Mouse (Mus musculus) cerebellum, postnatal 4 days (tissue): ENCODE measurements at regions not wholly inside any gene's neighbourhood (a gene's known extent, or its start where the extent isn't known, plus 50 kb on each side); places are given as distances from the start of the nearest gene placed in this dataset.

Experiments
- DNase-seq, 2 experiments: peaks; one replicate each; pipeline ENCODE4 v3.0.0; 2022; ENCODE audit warnings: low spot score in 2 of 2, mixed read lengths in 1 of 2

DNA sequence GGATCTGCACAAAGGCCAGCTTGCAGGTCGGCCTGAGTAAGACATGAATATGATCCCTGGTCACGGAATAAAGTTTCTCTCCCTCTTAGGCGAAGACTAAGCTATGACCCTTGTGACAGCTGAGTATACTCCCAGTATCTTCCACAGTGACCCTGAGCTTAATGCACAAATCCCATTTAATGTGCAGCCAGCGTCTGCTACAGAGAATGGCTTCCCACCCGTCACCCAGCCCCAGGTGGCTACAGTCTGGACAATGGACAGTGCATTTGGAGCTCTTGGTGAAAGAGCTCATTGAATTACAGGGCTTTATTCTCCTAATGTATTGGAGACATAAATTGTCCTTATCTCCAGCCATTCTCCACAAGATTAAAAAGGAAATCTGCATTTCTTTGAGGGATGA is 454.3 kb upstream of the Fam19a5 start:
- DNase-seq: no peak

DNA sequence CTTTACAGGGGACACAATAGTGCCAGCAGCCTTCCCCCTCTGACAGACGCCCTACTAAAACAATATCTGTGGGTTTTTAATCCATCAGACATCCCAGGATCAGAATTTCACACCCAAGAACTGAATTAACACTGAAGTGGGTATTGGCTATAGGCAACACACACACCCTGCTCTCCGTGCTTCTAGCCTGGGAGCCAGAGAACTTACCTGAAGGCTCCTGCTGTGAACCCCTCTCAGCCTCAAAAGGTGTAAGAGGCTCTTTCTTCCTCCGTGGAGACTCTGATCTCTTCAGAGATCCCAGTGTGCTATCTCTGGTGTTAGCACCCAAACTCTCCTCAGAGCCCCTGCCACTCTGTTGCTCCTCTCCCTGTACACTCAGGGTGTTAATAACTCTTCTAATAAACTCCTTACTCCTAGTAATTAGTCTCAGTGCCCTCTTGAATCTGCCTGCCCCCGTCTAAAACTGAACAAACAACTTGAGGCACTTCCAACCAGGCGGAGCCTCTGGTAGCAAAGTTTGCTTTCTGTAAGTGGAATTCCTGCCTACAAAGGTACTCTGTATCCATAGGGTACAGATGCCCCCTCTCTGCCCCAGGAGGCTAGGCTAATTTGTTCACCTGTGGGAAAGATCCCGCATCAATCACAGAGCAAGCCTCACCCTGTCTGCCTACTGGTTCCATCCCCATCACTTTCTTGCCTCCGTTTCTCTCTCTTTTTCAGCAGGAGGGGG is 452.9 kb upstream of the Fam19a5 start:
- no peak for DNase-seq

DNA sequence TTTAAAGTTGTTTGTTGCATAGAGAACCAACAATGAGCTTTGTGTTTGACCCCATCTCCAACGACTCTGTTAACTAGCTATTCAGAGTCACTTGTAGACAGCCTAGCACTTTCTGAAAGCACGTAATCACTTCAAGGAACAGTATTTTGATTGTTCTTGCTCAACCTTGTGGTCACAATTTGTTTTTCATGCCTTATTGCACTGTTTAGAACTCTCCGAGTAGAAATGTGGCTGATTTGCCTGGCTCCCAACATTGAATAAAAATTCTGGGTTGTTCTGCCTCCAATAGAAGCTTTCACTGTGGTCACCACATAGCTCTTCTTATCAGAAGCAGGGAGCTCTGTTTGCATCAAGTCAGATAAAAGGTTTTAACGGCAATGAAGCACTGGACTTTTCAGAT is 446.9 kb upstream of the Fam19a5 start:
- DNase-seq: no peak

DNA sequence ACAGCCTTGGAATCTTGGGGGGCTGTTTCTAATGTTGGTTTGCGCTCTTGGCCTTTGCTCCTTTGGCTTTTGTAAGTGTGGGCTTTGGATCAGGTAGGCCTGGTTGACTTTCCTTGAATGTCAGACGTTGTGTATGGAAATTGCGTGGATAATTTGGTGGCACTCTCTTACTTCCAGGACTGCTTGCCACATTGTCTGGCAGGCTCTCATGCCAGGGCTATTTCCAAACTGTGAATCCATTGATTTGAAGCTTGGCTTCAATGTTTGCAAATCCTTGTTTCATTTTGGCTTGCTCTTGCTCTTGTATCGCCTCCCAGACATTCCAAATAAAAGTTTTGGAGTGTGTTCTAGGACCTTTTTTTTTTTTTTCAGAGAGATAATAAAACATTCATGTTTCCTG is 443.0 kb upstream of the Fam19a5 start:
- DNase-seq: no peak

DNA sequence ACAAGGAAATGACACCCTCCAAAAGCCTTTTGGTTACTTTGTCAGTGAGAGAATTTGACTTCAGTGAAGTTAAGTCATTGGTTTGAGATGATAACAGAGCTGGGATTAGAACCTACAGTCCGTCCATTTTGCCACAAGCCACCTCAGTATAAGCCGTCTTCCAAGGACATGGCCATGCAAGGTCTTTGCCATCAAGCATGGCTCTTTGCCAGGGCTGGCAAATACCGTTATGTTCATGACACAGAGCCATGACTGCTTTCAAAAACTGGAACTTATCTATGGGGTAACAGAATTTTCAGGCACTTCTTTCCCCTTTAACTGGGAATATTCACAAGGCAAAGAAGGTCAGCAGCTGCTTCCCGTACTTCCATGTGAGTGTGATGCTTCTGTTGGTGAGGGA is 441.9 kb upstream of the Fam19a5 start:
- peak in 1 of 2 experiments; percentile 21 for DNase-seq

DNA sequence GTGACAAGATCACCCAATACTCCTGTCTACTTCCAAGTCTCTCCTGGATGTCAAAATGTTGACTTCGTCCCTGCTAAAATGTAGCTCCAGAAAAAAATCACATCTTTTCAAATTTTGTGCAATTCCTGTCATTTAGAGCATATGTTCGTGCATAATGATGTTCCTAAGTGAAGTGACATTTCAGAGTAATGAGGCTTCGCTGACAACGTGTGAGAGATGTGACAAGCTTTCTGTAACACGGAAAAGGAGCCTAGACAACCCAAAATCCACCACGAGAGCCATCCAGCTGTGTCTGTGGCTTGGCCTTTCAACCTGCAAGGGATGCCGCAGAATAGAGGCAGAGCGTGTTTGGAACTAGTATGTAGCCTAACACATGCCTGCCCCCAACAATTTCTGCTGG is 438.1 kb upstream of the Fam19a5 start:
- DNase-seq: no peak

DNA sequence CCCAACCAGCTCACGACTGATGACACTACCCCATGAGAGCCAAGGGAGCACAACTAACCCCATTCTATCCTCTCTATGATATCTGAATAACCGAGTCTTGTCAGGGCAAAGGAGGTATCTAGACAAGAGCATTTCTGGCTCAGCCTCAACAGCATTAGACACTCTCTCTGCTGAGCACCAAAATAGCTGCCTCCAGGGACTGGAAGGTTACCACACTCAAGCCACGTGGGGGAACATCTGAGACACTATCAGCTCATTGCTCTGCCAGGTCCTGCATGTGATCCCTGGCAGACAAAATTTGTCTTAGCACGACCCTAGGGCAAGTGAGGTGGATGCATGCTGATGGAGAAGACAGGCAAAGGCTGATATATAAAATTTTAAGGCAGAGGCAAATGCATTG is 436.4 kb upstream of the Fam19a5 start:
- DNase-seq: no peak

DNA sequence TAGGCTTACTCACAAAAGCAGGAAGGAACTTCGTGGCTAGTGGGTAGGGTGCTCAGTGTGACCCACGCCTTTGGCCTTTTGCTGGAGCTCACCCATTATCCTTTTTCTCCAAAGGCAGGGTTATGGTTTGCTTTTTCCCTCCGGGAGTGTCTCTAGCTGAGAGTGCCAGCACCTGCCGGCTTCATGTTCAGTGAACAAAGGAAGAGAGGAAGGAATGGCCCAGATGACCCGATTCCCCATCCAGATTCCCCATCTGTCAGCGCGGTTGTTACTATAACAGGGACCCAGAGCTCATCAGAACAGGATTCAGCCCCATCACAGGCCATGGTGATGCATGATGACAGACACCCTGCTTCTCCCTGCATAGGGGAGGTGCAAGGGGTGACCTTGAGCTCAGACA is 435.7 kb upstream of the Fam19a5 start:
- DNase-seq: no peak

DNA sequence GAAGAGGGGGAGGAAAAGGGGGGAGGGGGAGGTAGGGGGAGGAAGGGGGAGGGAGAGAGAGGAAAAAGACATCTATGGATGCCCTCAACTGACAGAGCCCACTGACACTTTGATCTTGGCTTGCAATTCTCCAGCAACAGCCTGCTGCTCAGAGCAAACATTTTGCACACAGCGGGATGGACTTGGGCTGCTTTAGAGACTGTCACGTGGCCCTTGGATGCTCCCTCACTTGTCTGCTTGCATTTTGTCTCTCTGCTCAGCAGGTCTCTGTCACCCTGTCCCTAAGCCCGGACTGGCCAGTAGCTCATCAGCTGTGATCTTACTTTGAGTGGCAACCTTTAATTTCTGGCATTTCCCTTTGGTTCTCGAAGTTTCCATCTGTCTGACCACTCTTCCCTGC is 421.4 kb upstream of the Fam19a5 start:
- no peak for DNase-seq

DNA sequence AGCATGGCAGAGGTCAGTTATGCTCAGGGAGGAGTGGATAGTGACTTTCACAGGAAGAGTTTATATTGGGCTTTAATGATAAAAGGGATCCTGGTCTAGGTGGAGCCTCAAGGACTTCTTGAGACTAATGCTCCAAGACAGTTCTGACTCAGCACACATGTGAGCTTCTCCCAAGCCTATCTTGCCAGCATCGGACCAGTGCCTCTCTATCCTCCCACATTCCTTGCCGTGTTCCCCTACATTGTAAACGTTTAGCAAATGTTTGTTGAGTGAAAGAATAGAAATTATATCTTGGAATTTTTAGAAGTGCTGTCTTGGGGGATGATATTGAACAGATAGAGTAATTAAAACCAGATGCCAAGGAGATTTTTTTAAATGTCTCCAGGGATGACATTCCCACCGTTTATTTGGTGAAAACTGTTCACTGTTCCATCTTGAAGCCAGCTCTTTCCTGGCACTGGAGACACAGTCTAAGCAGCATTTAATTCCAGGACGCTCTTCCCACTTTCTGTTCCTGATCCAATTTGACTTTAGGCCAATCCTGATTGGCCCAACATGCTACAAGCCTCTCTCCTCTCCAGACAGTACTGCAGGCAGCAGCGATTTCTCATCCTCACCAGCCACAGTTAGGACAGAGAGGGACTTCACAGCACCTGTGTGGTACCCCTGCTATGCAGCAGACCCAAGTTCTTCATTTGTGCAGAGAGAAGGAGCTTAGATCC is 418.5 kb upstream of the Fam19a5 start:
- DNase-seq: no peak

DNA sequence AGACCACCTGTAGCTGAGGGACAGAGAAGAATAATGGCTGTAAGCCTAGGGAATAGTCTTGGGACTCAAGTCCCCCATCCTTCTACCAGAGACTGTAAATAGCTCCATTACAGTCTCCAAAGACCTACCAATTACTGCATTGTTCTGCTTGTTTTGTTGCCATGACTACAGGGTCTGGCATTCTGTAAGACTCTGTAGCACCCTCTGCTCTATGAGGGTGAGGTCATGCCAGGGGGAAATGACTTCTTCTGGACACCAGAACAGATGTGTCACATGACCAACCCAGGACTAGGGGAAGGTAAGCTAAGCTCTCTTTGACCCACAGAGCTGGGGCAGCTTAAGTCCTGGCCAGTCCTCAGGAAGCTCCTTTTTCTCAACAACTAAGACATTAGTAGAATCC is 405.2 kb upstream of the Fam19a5 start:
- DNase-seq: no peak

DNA sequence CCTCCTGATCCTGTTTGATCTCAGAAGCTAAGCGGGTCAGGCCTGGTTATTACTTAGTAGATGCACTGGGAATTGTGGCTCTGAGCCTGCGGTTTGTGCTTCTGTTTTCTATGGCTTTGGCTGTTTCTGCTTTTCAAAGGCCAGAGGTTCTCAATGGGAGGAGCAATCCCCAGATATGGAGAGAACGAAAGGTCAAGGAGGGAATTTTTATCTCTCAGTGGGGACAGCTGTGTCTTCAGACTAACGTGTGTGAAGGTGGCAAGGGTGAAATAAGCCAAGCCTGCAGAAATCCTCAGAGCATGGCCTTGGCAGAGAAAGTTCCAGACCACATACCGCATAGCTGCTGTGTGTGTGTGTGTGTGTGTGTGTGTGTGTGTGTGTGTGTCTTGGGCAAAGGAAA is 375.0 kb upstream of the Fam19a5 start:
- DNase-seq: no peak

DNA sequence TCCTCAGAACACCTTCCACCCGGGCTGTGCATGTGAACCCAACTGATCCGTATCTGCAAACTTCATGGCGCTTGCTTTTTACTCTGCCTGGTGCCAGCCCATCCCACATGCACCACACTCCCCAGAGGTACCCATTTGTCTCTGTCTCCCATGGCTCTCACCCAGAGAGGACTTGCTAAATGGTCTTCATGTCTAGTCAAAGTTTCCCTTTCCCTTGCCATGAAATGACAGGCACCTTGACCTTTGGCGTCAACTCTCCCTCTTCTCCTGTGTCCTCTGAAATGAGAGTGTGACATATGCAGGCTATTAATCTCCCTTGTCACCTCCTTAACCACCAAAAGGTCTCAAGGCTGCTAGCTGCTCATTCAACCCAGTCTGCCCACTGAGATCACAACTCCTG is 373.2 kb upstream of the Fam19a5 start:
- no peak for DNase-seq

DNA sequence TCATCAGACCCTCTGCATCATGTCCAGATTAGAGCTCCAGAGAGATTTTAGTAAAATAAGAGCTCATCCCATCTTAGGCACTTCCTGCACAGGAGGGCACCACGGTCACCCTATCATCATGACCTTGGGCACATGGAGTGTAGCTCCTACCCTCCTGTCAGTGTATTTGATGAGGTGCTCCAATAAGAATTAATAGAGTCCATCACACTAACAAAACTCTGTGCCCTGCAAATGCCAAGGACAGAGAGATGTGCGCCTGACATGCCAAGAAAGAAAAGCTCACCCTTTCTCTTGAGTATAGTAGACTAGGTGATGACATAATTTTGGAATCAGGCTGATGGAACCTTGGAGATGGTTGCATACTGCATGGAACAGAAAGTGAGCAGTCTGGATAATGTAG is 371.0 kb upstream of the Fam19a5 start:
- DNase-seq: no peak

DNA sequence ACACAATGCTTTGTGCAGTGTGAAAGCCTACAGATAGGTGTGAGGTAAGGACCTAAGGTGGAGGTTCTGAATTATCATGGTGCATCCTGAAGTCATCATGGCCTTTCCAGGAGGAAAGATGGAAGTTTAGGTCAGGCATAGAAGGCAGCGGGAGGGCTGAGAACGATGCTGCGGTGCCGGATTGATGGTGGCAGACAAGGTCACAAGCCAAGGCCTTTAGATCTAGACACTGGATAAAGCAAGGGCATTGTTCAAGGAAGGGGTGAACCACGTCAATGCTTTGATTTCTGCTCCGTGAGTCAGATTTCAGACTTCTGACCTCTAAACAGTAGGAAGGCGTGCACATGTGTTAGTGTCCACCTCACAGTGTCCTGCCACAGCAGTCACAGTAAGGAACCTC is 365.5 kb upstream of the Fam19a5 start:
- no peak for DNase-seq

DNA sequence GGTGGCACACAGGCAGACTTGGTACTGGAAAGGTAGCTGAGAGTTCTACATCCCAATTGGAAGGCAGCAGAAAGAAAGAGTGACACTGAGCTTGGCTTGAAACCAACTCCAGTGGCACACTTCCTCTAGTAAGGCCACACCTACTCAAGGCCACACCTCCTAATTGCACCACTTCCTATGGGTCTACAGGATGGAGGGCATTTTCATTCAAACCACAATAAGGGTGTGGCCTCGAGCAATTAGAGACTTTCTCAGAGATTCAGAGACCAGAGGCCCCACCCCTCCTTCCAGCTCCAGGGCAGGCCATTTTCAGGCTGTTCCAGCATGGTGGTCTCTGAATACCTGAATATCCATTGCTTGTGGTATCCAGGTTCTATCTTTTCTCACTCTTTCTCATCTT is 363.3 kb upstream of the Fam19a5 start:
- DNase-seq: no peak

DNA sequence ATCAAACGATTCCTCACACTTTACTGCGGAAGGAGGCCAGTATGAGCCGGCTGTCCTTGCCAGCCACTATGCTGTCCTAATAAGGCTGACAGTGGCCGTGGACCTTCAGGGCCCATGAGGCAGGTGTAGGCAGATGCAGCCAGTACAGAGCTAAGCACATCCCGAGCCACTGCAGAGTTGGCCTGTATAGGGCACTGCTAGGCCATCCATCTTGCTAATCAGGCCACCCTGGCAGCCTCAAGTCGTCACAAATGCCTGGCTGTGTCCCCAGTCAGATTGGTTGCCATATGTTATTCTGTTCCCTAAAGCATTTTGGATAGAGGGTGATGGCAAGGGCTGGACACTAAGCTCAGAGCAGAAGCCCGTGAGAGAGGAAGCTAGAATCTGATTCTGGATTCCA is 359.9 kb upstream of the Fam19a5 start:
- DNase-seq: peak in 1 of 2 experiments; percentile 32

DNA sequence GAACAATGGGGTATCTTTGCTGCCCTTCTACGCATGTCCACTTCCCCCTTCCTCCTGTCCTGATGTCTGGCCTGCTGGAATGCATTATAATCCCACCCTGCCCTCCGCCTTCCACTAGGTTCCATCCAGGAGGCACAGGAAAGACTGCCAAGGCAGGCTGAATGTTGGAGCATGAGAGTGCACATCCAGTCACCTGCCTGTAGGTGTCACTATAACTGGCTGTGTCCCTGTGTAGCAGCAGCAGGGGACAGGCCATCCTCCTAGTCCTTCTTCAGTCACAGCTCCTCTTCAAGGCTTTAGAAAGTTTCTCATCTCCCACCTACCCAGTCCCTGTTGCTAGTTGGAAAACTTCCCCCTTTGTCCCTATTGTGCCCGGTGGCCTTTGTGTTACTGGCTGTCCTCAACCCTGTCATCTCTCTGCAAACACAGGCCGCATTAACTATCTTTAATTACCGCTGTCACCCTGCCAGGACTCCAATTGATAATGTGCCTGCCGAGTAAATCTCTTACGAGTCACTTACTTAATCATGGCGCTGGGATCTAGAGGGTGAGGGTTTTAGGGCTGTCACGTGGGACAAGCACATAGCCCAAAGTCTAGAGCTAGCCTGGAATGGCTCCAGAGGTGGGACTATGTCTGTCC is 355.2 kb upstream of the Fam19a5 start:
- no peak for DNase-seq

DNA sequence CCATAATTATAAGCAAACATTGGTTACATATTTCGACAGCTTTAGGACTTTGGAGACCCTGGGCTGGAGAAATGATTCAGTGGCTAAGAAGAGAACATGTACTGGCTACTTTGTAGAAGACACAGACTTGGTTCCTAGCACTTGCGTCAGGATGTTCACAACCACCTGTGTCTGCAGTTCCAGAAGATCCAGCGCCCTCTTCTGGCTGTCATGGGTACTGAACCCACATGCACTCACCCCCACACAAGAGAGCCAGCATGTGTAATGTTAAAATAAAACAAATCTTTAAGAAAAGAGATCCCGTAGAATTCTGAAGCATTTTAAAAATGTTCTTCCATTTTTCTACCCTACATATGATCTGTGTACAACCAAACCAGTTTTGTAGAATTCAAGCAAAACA is 352.2 kb upstream of the Fam19a5 start:
- peak in 1 of 2 experiments; percentile 6 for DNase-seq

DNA sequence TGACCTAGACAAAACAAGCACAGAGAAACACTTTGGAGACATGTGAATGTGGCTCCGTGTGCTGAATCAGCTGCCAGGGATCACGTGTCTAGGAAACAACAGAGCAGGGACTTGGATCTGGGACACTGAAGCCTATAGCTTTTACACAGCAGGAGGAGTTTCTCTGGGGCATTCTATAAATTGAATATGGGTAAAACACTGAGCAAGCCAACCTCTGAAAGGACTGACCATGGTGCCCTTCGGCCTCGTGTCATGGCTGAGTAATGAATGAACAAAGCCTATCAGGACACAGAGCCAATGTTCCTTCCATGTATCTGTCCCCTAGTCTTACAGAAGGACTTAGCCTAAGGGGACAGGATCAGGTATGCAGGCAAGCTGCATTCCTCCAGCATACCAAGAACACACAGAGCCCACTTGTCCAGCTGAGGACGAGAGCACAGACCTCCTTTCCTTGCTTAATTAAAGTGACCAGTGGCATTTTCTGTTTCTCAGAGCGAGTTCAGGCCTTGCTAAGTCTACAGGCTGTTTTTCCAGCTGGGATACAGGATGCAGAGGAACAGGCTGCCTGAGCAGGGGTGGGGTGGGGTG is 347.7 kb upstream of the Fam19a5 start:
- no peak for DNase-seq

DNA sequence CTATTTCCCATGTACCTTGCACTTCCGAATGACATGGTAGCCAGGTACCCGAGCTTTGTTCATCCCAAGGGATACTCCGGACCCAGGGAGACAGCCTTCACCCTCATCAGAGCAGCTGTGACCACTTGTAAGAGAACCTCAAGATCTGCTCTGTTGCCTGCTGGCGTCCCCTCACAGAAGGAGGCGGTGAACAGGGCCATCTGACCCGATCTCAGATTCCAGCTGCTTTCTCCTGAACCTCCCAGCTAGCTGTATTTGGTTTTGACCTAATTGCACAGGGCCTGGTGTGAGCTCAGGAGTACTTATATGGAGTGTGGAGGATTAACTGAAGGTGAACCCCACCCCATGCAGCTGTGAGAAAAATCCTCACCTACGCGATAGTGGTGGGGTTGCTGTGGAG is 344.5 kb upstream of the Fam19a5 start:
- no peak for DNase-seq

DNA sequence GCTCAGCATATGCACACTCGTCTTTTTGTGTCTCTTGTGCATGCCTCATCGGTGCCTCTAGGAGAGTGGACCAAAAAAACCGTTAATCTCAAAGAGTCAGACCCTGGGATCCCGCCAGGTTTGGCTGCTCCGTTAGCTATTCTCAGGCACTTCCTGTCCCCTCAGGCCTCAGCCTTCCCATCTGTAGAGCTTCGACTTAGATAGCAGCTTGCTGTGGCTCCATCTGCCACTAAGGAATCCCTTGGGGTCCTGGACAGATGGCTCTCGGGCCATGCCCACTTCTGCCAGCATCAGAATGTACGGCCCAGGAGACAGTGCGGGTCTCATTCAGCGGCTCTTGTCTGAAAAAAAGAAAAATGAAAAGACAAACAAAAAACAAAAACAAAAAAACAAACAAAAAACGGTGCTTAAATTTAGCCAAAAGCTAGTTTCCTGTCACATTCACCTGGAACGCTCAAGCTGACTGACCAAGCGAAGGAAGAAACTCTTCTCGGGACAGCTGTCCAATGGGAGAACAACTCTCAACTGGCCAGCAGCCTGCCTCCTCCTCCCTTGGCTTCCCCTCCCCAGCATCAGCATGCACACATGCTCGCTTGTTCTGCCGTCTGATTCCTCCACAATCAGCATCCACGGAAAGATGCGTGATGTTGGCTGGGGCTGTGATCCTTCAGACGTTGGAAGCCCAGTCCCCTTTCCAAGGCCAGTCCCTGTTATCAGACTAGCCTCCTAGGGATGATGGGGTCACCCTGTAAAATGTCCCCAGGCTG is 343.6 kb upstream of the Fam19a5 start:
- DNase-seq: peak in 1 of 2 experiments; percentile 75
